Mouse (Mus musculus) heart, postnatal 0 days (tissue): Measurements from ENCODE around the gene Trpd52l3. TPM values are rescaled to one million over a fixed set of nuclear protein-coding genes. Genes with fewer than 3 reads are reported as not detected.

ENCODE experiments used
- ATAC-seq: fragments of 200-750 bp; cut with Nextera tagmentation; 2 replicates; pipeline ENCODE4 v1.8.0; 2017; ENCODE audit warnings: low read depth, moderate number of reproducible peaks, moderate library complexity; ENCODE audit not compliant: insufficient read depth
- DNase-seq: peaks from one replicate; pipeline ENCODE4 v3.0.0-alpha.2; 2016; ENCODE audit warnings: low spot score
- H3K27ac ChIP-seq: fragments of 300-500 bp; sonication (generic); 2 replicates; pipeline ENCODE4 v1.5.1; 2014; ENCODE audit warnings: low read depth, mild to moderate bottlenecking
- H3K27me3 ChIP-seq: fragments of 300-500 bp; sonication (generic); 2 replicates; pipeline ENCODE4 v1.6.1; 2014; ENCODE audit warnings: low read length, mixed read lengths; ENCODE audit not compliant: control insufficient read depth, insufficient read depth
- H3K36me3 ChIP-seq: fragments of 300-500 bp; sonication (generic); replicated peaks from 2 replicates; pipeline ENCODE4 v1.6.1; 2014; ENCODE audit warnings: low read length, mixed read lengths; ENCODE audit not compliant: control insufficient read depth, insufficient read depth
- H3K4me1 ChIP-seq: fragments of 300-500 bp; sonication (generic); 2 replicates; pipeline ENCODE4 v1.6.1; 2014; ENCODE audit warnings: antibody characterized with exemption; ENCODE audit not compliant: control insufficient read depth, insufficient read depth
- H3K4me2 ChIP-seq: fragments of 300-500 bp; sonication (generic); 2 replicates; pipeline ENCODE4 v1.6.1; 2014; ENCODE audit warnings: low read depth, mild to moderate bottlenecking, low read length, moderate library complexity
- H3K4me3 ChIP-seq: fragments of 300-500 bp; sonication (generic); 2 replicates; pipeline ENCODE4 v1.5.1; 2014; ENCODE audit warnings: low read depth, low read length
- H3K9ac ChIP-seq: fragments of 300-500 bp; sonication (generic); replicated peaks from 2 replicates; pipeline ENCODE4 v1.6.1; 2014; ENCODE audit warnings: low read depth, low read length, mixed read lengths
- H3K9me3 ChIP-seq: fragments of 300-500 bp; sonication (generic); replicated peaks from 2 replicates; pipeline ENCODE4 v1.6.1; 2016; ENCODE audit warnings: low read length; ENCODE audit not compliant: control insufficient read depth
- CTCF ChIP-seq: IDR thresholded peaks from 2 replicates; pipeline ENCODE4 v1.5.1; 2016; ENCODE audit warnings: antibody characterized with exemption, control low read depth, low read depth
- EP300 ChIP-seq: IDR thresholded peaks from 2 replicates; pipeline ENCODE4 v1.6.1; 2016; ENCODE audit warnings: antibody characterized with exemption, low read depth
- WGBS: fragments of 180-500 bp; shearing (Covaris S2); extraction: QIAGEN DNeasy Blood & Tissue Kit; methylation state at CpG from one replicate; pipeline ENCODE4 v1.1.7; 2014; 5-methylcytosine and 5-hydroxymethylcytosine counted together
- polyA plus RNA-seq: library from polyadenylated mRNA; unstranded; fragments of >200 nt; fragmentation: Nextera tagmentation; extraction: Ambion mirVana; gene quantifications from 2 replicates; pipeline ENCODE4 v1.2.1, GENCODE M21; 2015
- total RNA-seq: library from RNA; depleted of rRNA; stranded (reverse); fragments of >200 nt; gene quantifications from 2 replicates; pipeline ENCODE4 v1.2.3, GENCODE M21; 2014; ENCODE audit warnings: low replicate concordance

The Trpd52l3 gene
- total and polyA plus RNA-seq, 2 experiments from 2014 or later, result not detected

DNA sequence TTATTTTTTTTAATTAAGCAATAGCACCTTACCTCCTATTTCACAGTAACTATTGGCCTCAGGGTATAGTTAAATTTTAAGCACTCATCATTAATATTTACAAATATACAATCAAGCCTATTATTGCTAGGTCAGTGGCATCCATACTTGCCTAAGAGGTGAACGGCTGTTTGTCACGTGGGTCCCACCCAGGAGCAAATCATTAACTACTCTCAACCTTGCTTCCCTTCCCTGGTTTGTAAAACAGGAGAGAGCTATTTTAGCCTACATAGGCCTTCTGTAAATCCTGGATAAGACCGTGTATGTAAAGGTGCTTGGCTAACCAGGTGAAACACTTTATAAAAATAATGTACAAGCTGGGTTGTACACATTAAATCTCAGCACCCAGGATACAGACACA is 35.6 kb upstream of the Trpd52l3 start:
- Histone ChIP-seq H3K4me2 (no peak overlapping the region), H3K27ac (no peak overlapping the region), H3K9ac (no peak overlapping the region), H3K4me1 (no peaks in the 10 kb centered on the region), H3K4me3 (no peak overlapping the region), H3K9me3 (0 out of 2 replicates have a peak, but pooled peaks cover 2% of the 10 kb centered on the region), H3K27me3 (no peaks in the 10 kb centered on the region), H3K36me3 (no peaks in the 10 kb centered on the region)
- WGBS, result 80% methylated on average over 3 of the region's 3 CpGs
- DNase-seq, result no peak
- no peak for ATAC-seq
- TF ChIP-seq CTCF, result no peak
- TF ChIP-seq EP300, result no peak

DNA sequence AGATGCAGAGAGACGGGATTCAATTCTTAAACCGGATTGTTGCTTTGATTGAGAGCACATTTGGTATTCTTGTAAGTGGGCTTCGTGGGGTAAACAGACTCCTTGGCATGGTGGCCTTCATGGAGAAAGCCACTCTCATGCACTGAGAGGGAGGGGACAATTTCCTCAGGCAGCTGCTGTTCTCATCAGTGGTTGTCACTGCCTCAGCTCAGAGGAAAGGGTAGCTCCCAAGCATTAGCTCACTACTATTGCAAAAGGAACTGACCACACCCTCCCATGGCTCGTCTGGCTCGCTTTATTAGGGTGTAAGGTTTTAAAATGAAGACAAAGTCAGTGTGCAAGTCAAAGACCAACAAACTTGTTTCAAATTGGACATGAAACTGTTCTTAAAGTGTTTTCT is 30.2 kb upstream of the Trpd52l3 start:
- H3K4me3 ChIP-seq, result no peak overlapping the region
- WGBS, result 53% methylated on average over 5 of the region's 5 CpGs
- no peak overlapping the region for H3K9ac ChIP-seq
- ATAC-seq (no peak), DNase-seq (no peak)
- no peaks in the 10 kb centered on the region for H3K36me3 ChIP-seq
- no peaks in the 10 kb centered on the region for H3K9me3 ChIP-seq
- no peaks in the 10 kb centered on the region for H3K27me3 ChIP-seq
- no peak for TF ChIP-seq CTCF
- no peak for TF ChIP-seq EP300
- no peak overlapping the region for H3K4me2 ChIP-seq
- no peak overlapping the region for H3K27ac ChIP-seq
- no peaks in the 10 kb centered on the region for H3K4me1 ChIP-seq

DNA sequence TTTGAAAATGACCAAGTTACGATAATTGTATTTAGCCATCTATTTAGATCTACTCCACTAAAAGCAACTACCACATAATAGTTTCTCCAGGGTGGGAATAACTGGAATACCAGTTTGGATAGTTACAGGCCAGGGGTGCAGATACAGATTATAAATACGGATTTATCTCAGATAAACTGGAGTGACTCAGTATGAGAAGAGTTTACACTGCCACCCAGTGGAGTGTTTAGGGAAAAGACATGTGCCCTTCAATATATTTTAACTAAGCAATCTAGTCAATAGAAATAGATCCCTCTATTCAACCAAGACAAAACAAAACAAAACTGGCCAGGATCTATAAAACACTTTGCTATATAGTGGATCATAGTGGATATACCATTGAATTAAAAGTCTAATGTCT is 24.7 kb upstream of the Trpd52l3 start:
- 48% methylated on average over 2 of the region's 2 CpGs for WGBS
- Histone ChIP-seq H3K27me3 (no peaks in the 10 kb centered on the region), H3K4me1 (no peaks in the 10 kb centered on the region), H3K9me3 (no peaks in the 10 kb centered on the region), H3K4me3 (no peak overlapping the region), H3K9ac (no peak overlapping the region), H3K4me2 (no peak overlapping the region), H3K27ac (no peak overlapping the region), H3K36me3 (no peaks in the 10 kb centered on the region)
- TF ChIP-seq CTCF (peak; percentile 51), EP300 (no peak)
- ATAC-seq (no peak), DNase-seq (peak; percentile 42)

DNA sequence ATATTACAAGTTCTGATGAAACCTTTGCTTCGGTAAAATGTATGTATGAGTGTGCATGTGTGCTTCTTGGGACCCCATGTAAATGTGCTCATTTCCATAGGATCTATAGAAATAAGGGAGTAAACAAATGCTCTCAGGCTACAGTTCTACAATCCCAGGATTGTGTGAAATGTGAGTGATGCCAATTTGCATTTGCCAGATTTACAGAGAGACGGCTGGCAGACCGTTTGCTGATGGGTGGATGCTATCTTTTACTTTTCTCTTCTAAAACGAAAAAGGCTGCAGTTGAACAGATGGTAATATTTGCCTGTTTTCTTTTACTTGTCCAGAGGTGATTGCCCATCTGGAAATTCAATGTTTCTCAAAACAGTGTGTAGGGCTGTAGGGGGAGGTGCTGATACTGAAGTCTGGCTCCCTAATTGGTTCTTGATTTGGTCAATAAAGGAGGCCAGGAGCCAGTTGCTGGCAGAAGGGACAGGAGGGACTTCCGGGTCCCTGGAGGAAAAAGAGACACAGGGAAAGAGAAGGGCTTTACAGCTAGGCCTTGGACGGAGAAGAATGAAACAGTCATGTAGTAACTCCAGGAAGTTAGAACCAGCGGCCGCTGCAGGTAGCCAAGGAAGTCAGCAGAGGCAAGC is 24.0 kb upstream of the Trpd52l3 start:
- Histone ChIP-seq H3K27me3 (no peaks in the 10 kb centered on the region), H3K9ac (no peak overlapping the region), H3K4me3 (no peak overlapping the region), H3K27ac (no peak overlapping the region), H3K9me3 (no peaks in the 10 kb centered on the region), H3K4me1 (no peaks in the 10 kb centered on the region), H3K4me2 (no peak overlapping the region), H3K36me3 (no peaks in the 10 kb centered on the region)
- no peak for ATAC-seq
- 67% methylated on average over 8 of the region's 8 CpGs for WGBS
- TF ChIP-seq EP300, result no peak
- TF ChIP-seq CTCF, result no peak
- no peak for DNase-seq

- Histone ChIP-seq H3K4me1 (0 out of 2 replicates have a peak, but pooled peaks cover 5% of the 10 kb centered on the region), H3K9ac (no peak overlapping the region), H3K27me3 (no peaks in the 10 kb centered on the region), H3K36me3 (no peaks in the 10 kb centered on the region), H3K9me3 (no peaks in the 10 kb centered on the region), H3K4me2 (no peak overlapping the region), H3K4me3 (no peak overlapping the region), H3K27ac (no peak overlapping the region)
- TF ChIP-seq EP300 (no peak), CTCF (no peak)
- DNase-seq (no peak), ATAC-seq (no peak)
- 66% methylated on average over 16 of the region's 16 CpGs for WGBS
Measured at GRCm38 (mm10) chr19:29984208-29985005, 19.2 kb upstream of the Trpd52l3 start.
